Mouse (Mus musculus): ENCODE data around the gene Rab1b.

Gene Rab1b

GRCm38 (mm10) chr19:5049325-5049724 is 57.5 kb downstream of the Rab1b start:
- DNase-seq, result no peak
